Mouse (Mus musculus): ENCODE data around the gene Lmo4. TPM values are rescaled to one million over a fixed set of nuclear protein-coding genes. Genes with fewer than 3 reads are reported as not detected.

Lmo4 gene
- polyA plus RNA-seq, 1 experiment = 28.9 TPM

- H3K9ac ChIP-seq (ENCODE audit: low read depth, poor library complexity, severe bottlenecking) = no peak overlapping the region
- H3K4me3 ChIP-seq (ENCODE audit: low read depth, low read length) = no peak overlapping the region
- no peaks in the 10 kb centered on the region for H3K27me3 ChIP-seq (ENCODE audit: control insufficient read depth, insufficient read depth, low read length, poor library complexity, severe bottlenecking)
- TF ChIP-seq POLR2A (IDR thresholded peaks at IDR 0.05; ENCODE audit: insufficient read depth, low read length) = no peak
- no peak for TF ChIP-seq CTCF (IDR thresholded peaks at IDR 0.05; ENCODE audit: low read depth, low read length)
- no peak for TF ChIP-seq EP300 (IDR thresholded peaks at IDR 0.05; ENCODE audit: insufficient read depth, low read depth, low read length)
- no peaks in the 10 kb centered on the region for H3K4me1 ChIP-seq (ENCODE audit: control insufficient read depth, insufficient read depth, low read length)
- H3K9me3 ChIP-seq (replicated peaks; ENCODE audit: control insufficient read depth, insufficient read depth, low read length, poor library complexity, severe bottlenecking) = no peaks in the 10 kb centered on the region
- no peak overlapping the region for H3K27ac ChIP-seq (ENCODE audit: insufficient read depth, low read length)
- no peaks in the 10 kb centered on the region for H3K36me3 ChIP-seq (ENCODE audit: control insufficient read depth, insufficient read depth, low read length, poor library complexity, severe bottlenecking)
Observed at GRCm38 (mm10) chr3:144153395-144153794, 51.6 kb downstream of the Lmo4 start.

GRCm38 (mm10) chr3:144151001-144151400 is 54.0 kb downstream of the Lmo4 start:
- Histone ChIP-seq H3K27me3 (ENCODE audit: control insufficient read depth, insufficient read depth, low read length, poor library complexity, severe bottlenecking) (no peaks in the 10 kb centered on the region), H3K36me3 (ENCODE audit: control insufficient read depth, insufficient read depth, low read length, poor library complexity, severe bottlenecking) (no peaks in the 10 kb centered on the region), H3K4me3 (ENCODE audit: low read depth, low read length) (no peak overlapping the region), H3K4me1 (ENCODE audit: control insufficient read depth, insufficient read depth, low read length) (no peaks in the 10 kb centered on the region), H3K9me3 (replicated peaks; ENCODE audit: control insufficient read depth, insufficient read depth, low read length, poor library complexity, severe bottlenecking) (no peaks in the 10 kb centered on the region), H3K9ac (ENCODE audit: low read depth, poor library complexity, severe bottlenecking) (no peak overlapping the region), H3K27ac (ENCODE audit: insufficient read depth, low read length) (no peak overlapping the region)
- TF ChIP-seq POLR2A (IDR thresholded peaks at IDR 0.05; ENCODE audit: insufficient read depth, low read length) (no peak), CTCF (IDR thresholded peaks at IDR 0.05; ENCODE audit: low read depth, low read length) (no peak), EP300 (IDR thresholded peaks at IDR 0.05; ENCODE audit: insufficient read depth, low read depth, low read length) (no peak)

GRCm38 (mm10) chr3:144148234-144148633 is 56.8 kb downstream of the Lmo4 start:
- Histone ChIP-seq H3K27me3 (ENCODE audit: control insufficient read depth, insufficient read depth, low read length, poor library complexity, severe bottlenecking) (no peaks in the 10 kb centered on the region), H3K4me1 (ENCODE audit: control insufficient read depth, insufficient read depth, low read length) (no peaks in the 10 kb centered on the region), H3K4me3 (ENCODE audit: low read depth, low read length) (no peak overlapping the region), H3K36me3 (ENCODE audit: control insufficient read depth, insufficient read depth, low read length, poor library complexity, severe bottlenecking) (no peaks in the 10 kb centered on the region), H3K9ac (ENCODE audit: low read depth, poor library complexity, severe bottlenecking) (no peak overlapping the region), H3K9me3 (replicated peaks; ENCODE audit: control insufficient read depth, insufficient read depth, low read length, poor library complexity, severe bottlenecking) (no peaks in the 10 kb centered on the region), H3K27ac (ENCODE audit: insufficient read depth, low read length) (no peak overlapping the region)
- TF ChIP-seq EP300 (IDR thresholded peaks at IDR 0.05; ENCODE audit: insufficient read depth, low read depth, low read length) (no peak), POLR2A (IDR thresholded peaks at IDR 0.05; ENCODE audit: insufficient read depth, low read length) (no peak), CTCF (IDR thresholded peaks at IDR 0.05; ENCODE audit: low read depth, low read length) (no peak)

GRCm38 (mm10) chr3:144147244-144147643 is 57.8 kb downstream of the Lmo4 start:
- Histone ChIP-seq H3K4me1 (ENCODE audit: control insufficient read depth, insufficient read depth, low read length) (no peaks in the 10 kb centered on the region), H3K36me3 (ENCODE audit: control insufficient read depth, insufficient read depth, low read length, poor library complexity, severe bottlenecking) (no peaks in the 10 kb centered on the region), H3K9me3 (replicated peaks; ENCODE audit: control insufficient read depth, insufficient read depth, low read length, poor library complexity, severe bottlenecking) (no peaks in the 10 kb centered on the region), H3K27ac (ENCODE audit: insufficient read depth, low read length) (no peak overlapping the region), H3K27me3 (ENCODE audit: control insufficient read depth, insufficient read depth, low read length, poor library complexity, severe bottlenecking) (no peaks in the 10 kb centered on the region), H3K9ac (ENCODE audit: low read depth, poor library complexity, severe bottlenecking) (no peak overlapping the region), H3K4me3 (ENCODE audit: low read depth, low read length) (no peak overlapping the region)
- TF ChIP-seq CTCF (IDR thresholded peaks at IDR 0.05; ENCODE audit: low read depth, low read length) (no peak), POLR2A (IDR thresholded peaks at IDR 0.05; ENCODE audit: insufficient read depth, low read length) (no peak), EP300 (IDR thresholded peaks at IDR 0.05; ENCODE audit: insufficient read depth, low read depth, low read length) (no peak)

GRCm38 (mm10) chr3:144144066-144144465 is 61.0 kb downstream of the Lmo4 start:
- H3K4me3 ChIP-seq (ENCODE audit: low read depth, low read length) = no peak overlapping the region
- TF ChIP-seq CTCF (IDR thresholded peaks at IDR 0.05; ENCODE audit: low read depth, low read length) (no peak), EP300 (IDR thresholded peaks at IDR 0.05; ENCODE audit: insufficient read depth, low read depth, low read length) (no peak), POLR2A (IDR thresholded peaks at IDR 0.05; ENCODE audit: insufficient read depth, low read length) (no peak)
- no peaks in the 10 kb centered on the region for H3K27me3 ChIP-seq (ENCODE audit: control insufficient read depth, insufficient read depth, low read length, poor library complexity, severe bottlenecking)
- no peaks in the 10 kb centered on the region for H3K4me1 ChIP-seq (ENCODE audit: control insufficient read depth, insufficient read depth, low read length)
- H3K27ac ChIP-seq (ENCODE audit: insufficient read depth, low read length) = no peak overlapping the region
- H3K36me3 ChIP-seq (ENCODE audit: control insufficient read depth, insufficient read depth, low read length, poor library complexity, severe bottlenecking) = no peaks in the 10 kb centered on the region
- H3K9me3 ChIP-seq (replicated peaks; ENCODE audit: control insufficient read depth, insufficient read depth, low read length, poor library complexity, severe bottlenecking) = no peaks in the 10 kb centered on the region
- H3K9ac ChIP-seq (ENCODE audit: low read depth, poor library complexity, severe bottlenecking) = no peak overlapping the region

GRCm38 (mm10) chr3:144142939-144143338 is 62.1 kb downstream of the Lmo4 start:
- H3K4me3 ChIP-seq (ENCODE audit: low read depth, low read length) = no peak overlapping the region
- H3K9me3 ChIP-seq (replicated peaks; ENCODE audit: control insufficient read depth, insufficient read depth, low read length, poor library complexity, severe bottlenecking) = no peaks in the 10 kb centered on the region
- H3K27me3 ChIP-seq (ENCODE audit: control insufficient read depth, insufficient read depth, low read length, poor library complexity, severe bottlenecking) = no peaks in the 10 kb centered on the region
- TF ChIP-seq POLR2A (IDR thresholded peaks at IDR 0.05; ENCODE audit: insufficient read depth, low read length) (no peak), CTCF (IDR thresholded peaks at IDR 0.05; ENCODE audit: low read depth, low read length) (no peak), EP300 (IDR thresholded peaks at IDR 0.05; ENCODE audit: insufficient read depth, low read depth, low read length) (no peak)
- H3K36me3 ChIP-seq (ENCODE audit: control insufficient read depth, insufficient read depth, low read length, poor library complexity, severe bottlenecking) = no peaks in the 10 kb centered on the region
- no peak overlapping the region for H3K9ac ChIP-seq (ENCODE audit: low read depth, poor library complexity, severe bottlenecking)
- no peak overlapping the region for H3K27ac ChIP-seq (ENCODE audit: insufficient read depth, low read length)
- no peaks in the 10 kb centered on the region for H3K4me1 ChIP-seq (ENCODE audit: control insufficient read depth, insufficient read depth, low read length)

Measured in ES-Bruce4 (cell line).